ENCODE assay signal across 20 mouse cellular contexts in the genomic region with DNA sequence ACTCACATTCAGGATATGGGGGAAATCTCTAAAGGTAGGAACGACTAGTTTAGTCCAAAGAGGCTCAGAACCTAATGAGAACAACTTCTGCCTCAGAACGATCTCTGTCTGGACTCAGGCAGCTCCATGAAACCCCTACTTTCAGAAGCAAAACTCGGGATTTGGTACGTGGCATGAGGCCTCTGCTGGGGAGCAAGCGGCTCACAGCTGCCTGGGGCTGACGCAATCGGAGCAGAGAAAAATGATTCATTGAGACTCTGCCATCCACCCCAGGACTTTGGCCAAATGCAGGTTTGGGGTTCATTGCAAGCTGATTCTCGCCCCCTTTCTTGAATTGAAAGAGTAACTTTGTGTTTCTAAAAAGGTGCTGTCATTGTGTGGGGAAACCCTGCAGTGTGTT. TPM values are rescaled to one million over a fixed set of nuclear protein-coding genes. Genes with fewer than 3 reads are reported as not detected.
DNase-seq lines count a peak whose midpoint lies in the region; ATAC-seq and TF ChIP-seq lines count a peak whose summit lies in the region.
"Had no signal": no experiment of that assay in that cellular context is flagged by ENCODE, and none has a peak within 500 bp of the region (broad histone marks: within the 10 kb centered on the region; RNA-seq: fewer than 3 reads in every experiment).

No protein-coding gene starts in this region.

- TF ChIP-seq CTCF in lung, embryonic 14.5 days (IDR thresholded peaks at IDR 0.05; ENCODE audit: low read depth) = no peak

- no peak for ATAC-seq in lung, embryonic 14.5 days (ENCODE audit: insufficient read depth)
- ATAC-seq in forebrain, embryonic 16.5 days = no peak
- ATAC-seq: hindbrain, embryonic 16.5 days; midbrain, embryonic 16.5 days; Patski had no signal

- no peak overlapping the region for H3K9ac ChIP-seq in lung, embryonic 14.5 days
- no peak overlapping the region for H3K9ac ChIP-seq in forebrain, embryonic 16.5 days (replicated peaks; ENCODE audit: low read depth, low read length)
- H3K9ac ChIP-seq: forebrain, embryonic 12.5 days; lung, embryonic 15.5 days had no signal

- no peaks in the 10 kb centered on the region for H3K27me3 ChIP-seq in lung, embryonic 14.5 days (ENCODE audit: insufficient read depth, low read length)
- H3K27me3 ChIP-seq in forebrain, embryonic 16.5 days (replicated peaks; ENCODE audit: control insufficient read depth, insufficient read depth, low read length) = no peaks in the 10 kb centered on the region
- H3K27me3 ChIP-seq: forebrain, embryonic 12.5 days; lung, embryonic 15.5 days; Patski had no signal

- no peak overlapping the region for H3K4me2 ChIP-seq in lung, embryonic 14.5 days
- H3K4me2 ChIP-seq in forebrain, embryonic 16.5 days (ENCODE audit: low read length) = no peak overlapping the region
- H3K4me2 ChIP-seq: forebrain, embryonic 12.5 days; heart, embryonic 11.5 days; lung, embryonic 15.5 days had no signal

- no peaks in the 10 kb centered on the region for H3K9me3 ChIP-seq in lung, embryonic 14.5 days (ENCODE audit: low read depth, low read length)
- H3K9me3 ChIP-seq in forebrain, embryonic 16.5 days (ENCODE audit: control insufficient read depth, low read length) = no peaks in the 10 kb centered on the region
- H3K9me3 ChIP-seq: forebrain, embryonic 12.5 days; lung, embryonic 15.5 days had no signal

- intact Hi-C loops in gastrocnemius, postnatal 14 days (cut with DNase I; ENCODE audit: low total_unique reads) = no loop called here

- H3K27ac ChIP-seq in lung, embryonic 14.5 days (ENCODE audit: low read depth) = no peak overlapping the region
- no peak overlapping the region for H3K27ac ChIP-seq in forebrain, embryonic 16.5 days (ENCODE audit: low read length)
- H3K27ac ChIP-seq: forebrain, embryonic 12.5 days; left cerebral cortex, adult 2 months; lung, embryonic 15.5 days had no signal

- H3K4me3 ChIP-seq in lung, embryonic 14.5 days (ENCODE audit: low read depth, low read length) = no peak overlapping the region
- no peak overlapping the region for H3K4me3 ChIP-seq in forebrain, embryonic 16.5 days (replicated peaks; ENCODE audit: low read length)
- H3K4me3 ChIP-seq: forebrain, embryonic 12.5 days; left cerebral cortex, adult 2 months; lung, embryonic 15.5 days; megakaryocyte, embryonic 14.5 days had no signal

- peak; percentile 59 to 77 for DNase-seq in adrenal gland, adult (ENCODE audit: inconsistent age in 2 of 2, low spot score in 1 of 2)
- DNase-seq in adrenal gland, adult 18-20 months (ENCODE audit: low spot score in 2 of 2) = no peak
- peak; percentile 34 for DNase-seq in lung, embryonic 14.5 days
- no peak for DNase-seq in lung, postnatal 25 days (ENCODE audit: low spot score)
- peak; percentile 49 for DNase-seq in adrenal gland, postnatal 25 days
- peak; percentile 33 for DNase-seq in gastrocnemius, postnatal 14 days
- no peak for DNase-seq in right cerebral cortex, postnatal 10 days (ENCODE audit: low spot score in 2 of 2)
- DNase-seq: cerebellum, postnatal 25 days; heart, postnatal 36 days; kidney, adult 11 months; kidney, postnatal 36 days had no signal

- WGBS in lung, embryonic 14.5 days = 64% methylated on average over 8 of the region's 8 CpGs
- 73% methylated on average over 8 of the region's 8 CpGs for WGBS in forebrain, embryonic 16.5 days

- H3K36me3 ChIP-seq in lung, embryonic 14.5 days (ENCODE audit: insufficient read depth) = no peaks in the 10 kb centered on the region
- no peaks in the 10 kb centered on the region for H3K36me3 ChIP-seq in forebrain, embryonic 16.5 days (ENCODE audit: control insufficient read depth, insufficient read depth)
- H3K36me3 ChIP-seq: forebrain, embryonic 12.5 days; lung, embryonic 15.5 days had no signal

- H3K4me1 ChIP-seq in lung, embryonic 14.5 days (ENCODE audit: insufficient read depth) = no peaks in the 10 kb centered on the region
- H3K4me1 ChIP-seq in forebrain, embryonic 16.5 days (replicated peaks; ENCODE audit: control insufficient read depth, insufficient read depth, low read length) = no peaks in the 10 kb centered on the region
- H3K4me1 ChIP-seq: forebrain, embryonic 12.5 days; lung, embryonic 15.5 days; megakaryocyte, embryonic 14.5 days had no signal

RNA-seq across cellular contexts. Expression of gene Nfat5, which starts 49.1 kb away (rescaled TPM):
- total RNA-seq in adrenal gland, adult 18-20 months (2021) = 100 to 1,000 TPM in 1 of 2 experiments, 10 to 100 TPM in 1; 66.5 to 101 TPM
- polyA plus RNA-seq in lung, embryonic 14.5 days (2014; fragmentation: Nextera tagmentation; extraction: Ambion mirVana) = 13.3 and 14.1 TPM in 2 replicates
- total RNA-seq in adrenal gland, postnatal 25 days (2021) = 172 and 180 TPM in 2 replicates
- total RNA-seq in gastrocnemius, postnatal 14 days (2021) = 10 to 100 TPM; 16.8 to 18.7 TPM
- polyA plus RNA-seq in forebrain, embryonic 16.5 days (2015; fragmentation: Nextera tagmentation; extraction: Ambion mirVana) = 8.5 and 11.8 TPM in 2 replicates

Comparison
In these comparisons a context has a peak if more than half of its experiments do, and no peak if none do; other contexts are left out.
1. DNase-seq: peak in adrenal gland, adult (2 of 2), lung, embryonic 14.5 days (single experiment), adrenal gland, postnatal 25 days (single experiment) and gastrocnemius, postnatal 14 days (single experiment); none in adrenal gland, adult 18-20 months (0 of 2), lung, postnatal 25 days (single experiment) and right cerebral cortex, postnatal 10 days (0 of 2).